Mouse (Mus musculus): ENCODE measurements at regions not wholly inside any gene's neighbourhood (a gene's known extent, or its start where the extent isn't known, plus 50 kb on each side); places are given as distances from the start of the nearest gene placed in this dataset.

DNA sequence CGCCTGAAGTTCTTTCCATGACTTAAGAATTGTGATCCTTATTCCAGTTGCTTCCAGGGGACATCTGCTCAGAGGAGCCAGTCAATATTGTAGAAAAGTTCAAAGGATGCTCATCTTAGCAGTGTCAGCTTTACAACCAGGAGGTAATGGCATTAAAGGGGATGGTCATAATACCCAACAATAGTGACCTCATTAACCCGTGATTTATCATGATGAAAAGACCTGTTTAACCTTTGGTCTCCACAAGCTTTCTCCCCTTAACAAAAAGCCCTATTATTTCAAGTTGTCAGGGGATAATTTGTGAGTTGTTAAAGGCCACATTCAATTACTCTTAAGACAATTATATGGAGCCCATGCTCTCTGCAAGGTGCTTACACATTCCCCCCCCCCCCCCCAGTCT is 54.3 kb upstream of the Htatip2 start:
- DNase-seq (ENCODE audit: low read depth, low spot score), result no peak

DNA sequence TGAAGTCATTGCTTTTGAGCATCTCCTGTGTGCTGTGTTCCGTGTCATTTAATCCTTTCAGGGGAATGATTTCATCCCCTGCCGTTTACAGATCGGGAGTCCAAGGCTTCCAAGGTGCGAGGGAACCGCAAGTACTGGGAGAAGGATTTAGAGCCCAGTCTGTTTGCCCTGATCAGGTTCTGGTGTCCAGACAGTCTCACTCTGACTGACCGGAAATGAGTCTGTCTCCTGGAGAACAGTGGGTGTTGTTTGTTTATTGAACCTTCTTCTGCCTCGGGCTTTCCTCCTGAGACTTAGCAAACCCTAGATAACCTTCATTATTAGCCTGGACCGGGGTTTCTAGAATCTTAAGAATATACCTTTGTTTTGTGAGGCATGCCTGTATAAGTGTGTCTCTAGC is 58.2 kb upstream of the Htatip2 start:
- DNase-seq (ENCODE audit: low read depth, low spot score), result no peak

DNA sequence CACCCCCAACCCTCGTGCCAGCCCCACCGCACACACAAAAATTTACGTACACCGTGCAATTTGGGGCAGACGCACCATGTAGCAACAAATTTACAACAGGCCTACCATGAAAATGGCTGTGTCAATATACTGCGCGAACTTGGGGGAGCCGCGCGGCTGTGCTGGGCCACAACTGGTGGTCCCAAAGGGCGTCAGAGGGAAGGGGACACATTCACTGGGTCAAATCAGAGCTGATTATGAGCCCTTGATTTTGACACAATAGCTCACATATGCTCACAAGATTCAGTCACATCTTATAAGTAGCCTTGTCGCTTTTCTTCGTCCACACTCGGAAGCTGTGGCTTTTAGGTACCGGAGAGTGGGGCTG is 58.9 kb upstream of the Htatip2 start:
- DNase-seq (ENCODE audit: low read depth, low spot score), result peak; percentile 18

DNA sequence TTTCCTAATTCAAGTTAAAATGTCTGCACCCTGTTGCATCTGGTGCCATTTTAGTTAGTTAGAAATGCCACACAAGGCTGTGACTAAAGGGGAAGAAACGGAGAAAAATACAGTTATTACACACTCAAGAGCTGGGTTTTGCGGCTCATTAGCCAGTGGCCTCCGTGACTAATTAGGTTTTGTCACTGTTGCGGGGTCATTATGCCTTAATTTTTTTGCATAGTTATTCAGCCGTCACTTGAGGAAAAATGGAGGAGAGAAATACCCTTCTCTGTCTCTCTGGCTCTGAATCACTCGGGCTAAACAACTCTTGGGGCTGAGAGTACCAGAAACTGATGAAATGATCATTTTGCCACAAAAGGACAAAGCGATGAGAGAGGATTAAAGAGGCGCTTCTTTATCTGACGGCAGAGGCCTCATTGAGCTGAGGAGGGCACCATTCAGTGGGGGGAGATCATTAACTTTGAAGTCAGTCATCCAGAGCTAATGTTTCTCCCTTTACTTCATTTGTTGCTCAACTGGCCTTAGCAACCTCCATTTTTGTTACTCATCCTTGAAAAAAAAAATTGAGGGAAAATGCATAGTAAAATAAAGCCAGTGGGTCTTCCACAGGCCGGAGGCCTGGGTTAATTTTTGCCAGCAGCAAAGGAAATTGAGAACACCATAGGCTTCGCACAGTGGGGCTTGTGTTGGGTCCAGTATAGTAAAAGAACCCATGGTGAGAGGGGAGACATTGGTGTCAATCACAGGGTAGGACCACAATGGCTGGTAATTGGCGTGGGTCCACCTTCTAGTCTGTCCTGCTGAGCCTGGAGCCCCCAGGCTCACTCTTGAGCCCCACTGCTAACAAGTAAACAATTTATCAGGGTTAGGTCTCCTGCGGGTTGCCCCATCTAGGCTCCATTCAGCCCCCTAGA is 59.5 kb upstream of the Htatip2 start:
- DNase-seq (ENCODE audit: low read depth, low spot score), result peak; percentile 16

DNA sequence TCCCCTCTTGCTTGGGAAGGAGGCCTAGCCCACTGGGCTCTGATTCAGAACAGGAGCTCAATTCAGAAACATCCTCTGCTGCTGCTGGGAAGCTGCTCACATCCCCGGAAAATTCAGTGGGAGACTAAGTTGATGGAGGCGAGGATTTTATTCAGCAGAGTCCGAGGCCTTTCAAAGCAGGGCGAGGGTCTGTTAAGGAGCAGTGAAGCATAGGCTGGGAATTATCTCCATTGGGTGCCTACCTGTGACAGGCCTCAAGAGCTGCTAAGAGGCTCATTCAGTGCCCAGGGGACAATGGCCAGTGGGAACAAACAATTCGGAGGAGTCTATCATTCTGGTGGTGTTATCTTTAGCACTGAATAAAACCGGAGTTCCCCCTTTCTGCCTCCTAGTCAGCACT is 59.6 kb upstream of the Dbx1 start:
- no peak for DNase-seq (ENCODE audit: low read depth, low spot score)

DNA sequence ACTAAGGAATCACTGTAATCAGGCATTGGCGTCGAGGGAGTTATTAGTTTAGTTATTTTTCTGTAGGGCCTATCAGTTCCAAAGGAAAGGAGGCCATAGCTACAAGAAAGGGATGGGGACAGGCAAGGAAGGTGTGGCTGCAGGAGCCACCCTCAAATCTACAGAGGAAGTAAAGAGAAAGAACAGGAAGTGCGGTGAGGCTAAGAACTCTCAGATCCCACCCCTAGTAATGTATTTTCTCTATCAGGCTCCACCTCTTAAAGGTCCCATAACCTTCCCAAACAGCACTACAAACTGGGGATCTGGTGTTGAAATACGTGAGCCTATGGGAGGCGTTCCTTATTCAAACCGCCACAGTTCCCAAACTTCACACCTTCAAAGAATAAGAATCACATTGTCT is 52.9 kb upstream of the Dbx1 start:
- DNase-seq (ENCODE audit: low read depth, low spot score), result peak; percentile 93

DNA sequence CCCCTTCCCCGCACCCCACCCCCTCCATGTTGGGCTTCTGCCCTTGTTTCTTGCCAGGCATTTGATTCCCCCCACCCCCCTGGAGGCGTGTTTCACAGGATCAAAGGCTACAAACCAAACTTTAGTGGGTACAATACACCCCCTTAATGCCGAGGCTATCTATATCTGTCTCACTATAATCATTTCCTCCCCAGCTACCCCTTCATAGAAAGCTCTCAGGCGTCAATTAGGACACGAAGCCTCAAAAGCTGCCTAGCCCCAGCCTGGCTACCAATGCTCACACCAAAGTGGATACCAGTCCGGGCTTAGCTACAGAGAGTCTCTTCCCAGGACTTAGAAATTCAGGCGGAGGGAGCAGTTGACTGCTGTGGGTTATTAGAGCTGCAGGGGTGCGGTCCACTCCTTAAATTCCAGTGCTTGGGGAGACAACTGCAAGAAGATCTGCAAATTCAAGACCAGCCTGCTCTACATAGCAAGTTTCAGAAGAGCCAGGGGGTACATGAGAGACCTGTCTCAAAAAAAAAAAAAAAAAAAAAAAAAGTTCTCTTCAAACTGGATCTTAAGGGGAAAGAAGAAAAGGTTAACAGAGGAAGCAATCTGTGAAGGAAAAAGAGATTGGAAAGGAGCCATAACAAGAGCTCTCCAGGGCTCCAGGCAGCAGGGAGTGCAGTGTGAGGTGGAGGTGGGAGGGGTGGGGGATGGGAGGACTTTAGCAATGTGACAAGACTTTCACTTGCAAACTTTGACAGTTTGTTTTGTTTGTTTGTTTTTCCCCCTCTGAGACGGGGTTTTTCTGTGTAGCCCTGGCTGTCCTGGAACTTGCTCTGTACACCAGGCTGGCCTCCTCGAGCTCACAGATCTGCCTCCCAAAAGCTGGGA is 52.1 kb upstream of the Dbx1 start:
- DNase-seq (ENCODE audit: low read depth, low spot score), result peak; percentile 92

DNA sequence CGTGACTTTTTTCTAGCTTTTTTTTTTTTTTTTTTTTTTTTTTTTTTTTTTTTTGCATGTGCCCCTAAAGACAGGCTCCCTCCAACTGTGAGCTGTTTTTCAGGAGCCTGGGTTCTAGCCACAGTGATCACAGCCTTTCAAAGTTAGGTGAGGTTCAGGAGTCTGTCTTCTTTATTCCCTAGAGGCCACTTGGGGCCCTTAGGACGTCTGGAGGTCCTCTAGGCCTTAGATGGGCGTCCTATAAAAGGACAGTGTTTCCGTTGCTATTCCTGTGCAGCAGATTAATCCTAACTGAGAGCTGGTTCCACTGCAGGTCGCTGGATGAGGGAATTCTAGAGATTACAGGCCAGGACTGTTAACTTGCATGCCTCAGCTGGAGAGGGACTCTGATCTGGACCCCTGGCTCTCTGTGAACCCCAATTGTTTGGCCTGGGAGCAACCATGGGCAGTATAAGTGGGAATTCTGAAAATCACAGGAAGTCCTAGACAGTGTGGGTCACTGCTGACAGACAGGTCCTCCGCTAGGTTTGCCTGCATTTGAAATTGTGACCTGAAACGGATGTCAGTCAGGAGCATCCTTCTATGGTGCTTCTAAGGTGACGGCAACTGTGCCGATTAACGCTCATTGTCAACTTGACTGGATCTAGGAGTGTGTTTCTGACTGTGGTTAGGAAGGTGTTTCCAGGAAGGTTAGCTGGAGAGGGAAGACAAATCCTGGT is 51.2 kb upstream of the Dbx1 start:
- DNase-seq (ENCODE audit: low read depth, low spot score), result no peak

DNA sequence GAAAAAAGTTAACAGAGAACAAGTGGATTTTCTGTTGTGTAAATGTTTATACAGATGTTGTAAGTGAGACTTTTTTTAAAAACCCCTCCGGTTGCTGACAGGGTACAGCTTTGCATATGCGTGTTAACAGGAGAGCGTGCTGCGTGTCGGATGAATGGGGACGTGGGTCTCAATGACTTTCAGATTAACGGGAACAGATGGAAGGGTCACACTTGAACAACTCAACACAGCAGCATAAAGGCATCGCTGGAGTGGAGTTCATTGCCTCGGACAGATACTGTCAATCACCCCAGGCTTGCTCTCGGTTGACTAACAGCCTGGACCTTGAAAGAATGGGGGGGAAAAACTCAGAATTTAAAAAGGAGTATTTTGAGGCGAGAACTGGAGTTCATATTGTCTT is 50.3 kb upstream of the Dbx1 start:
- DNase-seq (ENCODE audit: low read depth, low spot score), result no peak
